Mouse (Mus musculus) MEL (cell line): ENCODE results near the gene Adamts10. TPM values are rescaled to one million over a fixed set of nuclear protein-coding genes. Genes with fewer than 3 reads are reported as not detected.

Source experiments
- DNase-seq: peaks from one replicate; pipeline ENCODE4 v3.0.0; 2011; ENCODE audit warnings: low read depth, low spot score
- H3K27ac ChIP-seq: 2 replicates; pipeline ENCODE4 v1.5.1; 2012; ENCODE audit warnings: low read depth, mild to moderate bottlenecking, control low read depth, low read length, moderate library complexity; ENCODE audit not compliant: control insufficient read depth
- H3K27me3 ChIP-seq, 2 experiments: fragments of 150-350 bp in 1 of 2; sonication (generic) in 1 of 2; 2 replicates each; pipeline ENCODE4 v1.6.1; 2012; ENCODE audit warnings: low read length in 2 of 2, mild to moderate bottlenecking in 2 of 2, improper control_type of control experiment in 1 of 2, moderate library complexity in 1 of 2; ENCODE audit not compliant: insufficient read depth in 2 of 2, control insufficient read depth in 1 of 2
- H3K36me3 ChIP-seq, 2 experiments: 2 replicates each; pipeline ENCODE4 v1.6.1; 2012 to 2014; ENCODE audit warnings: low read length in 2 of 2, improper control_type of control experiment in 1 of 2, inconsistent platforms in 1 of 2, mild to moderate bottlenecking in 1 of 2; ENCODE audit not compliant: insufficient read depth in 2 of 2, control insufficient read depth in 1 of 2
- H3K4me1 ChIP-seq, 2 experiments: fragments of 150-350 bp in 1 of 2; sonication (generic) in 1 of 2; 2 replicates each; pipeline ENCODE4 v1.6.1; 2012; ENCODE audit warnings: low read length in 2 of 2, improper control_type of control experiment in 1 of 2, mild to moderate bottlenecking in 1 of 2; ENCODE audit not compliant: insufficient read depth in 2 of 2, control insufficient read depth in 1 of 2
- H3K4me3 ChIP-seq, 2 experiments: fragments of 150-350 bp in 1 of 2; sonication (generic) in 1 of 2; 2 replicates each; pipeline ENCODE4 v1.5.1; 2012; ENCODE audit warnings: low read depth in 2 of 2, low read length in 2 of 2, mild to moderate bottlenecking in 2 of 2, moderate library complexity in 2 of 2, control low read depth in 1 of 2, improper control_type of control experiment in 1 of 2; ENCODE audit not compliant: control insufficient read depth in 1 of 2, insufficient read depth in 1 of 2
- H3K79me2 ChIP-seq: 2 replicates; pipeline ENCODE4 v1.6.1; 2012; ENCODE audit warnings: mild to moderate bottlenecking, low read length, moderate library complexity; ENCODE audit not compliant: control insufficient read depth, poor library complexity, insufficient read depth
- H3K9ac ChIP-seq: 2 replicates; pipeline ENCODE4 v1.6.1; 2012; ENCODE audit warnings: low read depth, mild to moderate bottlenecking, control low read depth, low read length, moderate library complexity; ENCODE audit not compliant: control insufficient read depth, poor library complexity, severe bottlenecking
- H3K9me3 ChIP-seq: fragments of 150-350 bp; sonication (generic); replicated peaks from 2 replicates; pipeline ENCODE4 v1.6.1; 2012; ENCODE audit warnings: mild to moderate bottlenecking, low read length, improper control_type of control experiment, moderate library complexity; ENCODE audit not compliant: insufficient read depth
- BHLHE40 ChIP-seq: IDR thresholded peaks from 2 replicates; pipeline ENCODE4 v1.6.1; 2012; ENCODE audit warnings: low read depth, mild to moderate bottlenecking, inconsistent platforms, low read length, improper control_type of control experiment, borderline replicate concordance
- CHD1 ChIP-seq: IDR thresholded peaks from 2 replicates; pipeline ENCODE4 v1.6.1; 2012; ENCODE audit warnings: low read depth, mild to moderate bottlenecking, inconsistent platforms, low read length, improper control_type of control experiment
- CHD2 ChIP-seq: IDR thresholded peaks from 2 replicates; pipeline ENCODE4 v1.6.1; 2011; ENCODE audit warnings: low read length, improper control_type of control experiment
- CTCF ChIP-seq, 3 experiments: IDR thresholded peaks in 2 of 3; conservative IDR thresholded peaks in 1 of 3; 2 replicates each; pipeline ENCODE4 v1.5.1; 2011 to 2012; ENCODE audit warnings: low read length in 3 of 3, low read depth in 2 of 3, mild to moderate bottlenecking in 2 of 3, improper control_type of control experiment in 1 of 3, inconsistent platforms in 1 of 3, mixed read lengths in 1 of 3, moderate library complexity in 1 of 3; ENCODE audit not compliant: control insufficient read depth in 1 of 3, insufficient read depth in 1 of 3, poor library complexity in 1 of 3, severe bottlenecking in 1 of 3
- E2F4 ChIP-seq: IDR thresholded peaks from 2 replicates; pipeline ENCODE4 v1.6.1; 2011; ENCODE audit warnings: low read depth, low read length, improper control_type of control experiment, borderline replicate concordance
- ELF1 ChIP-seq: IDR thresholded peaks from 2 replicates; pipeline ENCODE4 v1.6.1; 2014; ENCODE audit warnings: low read depth, mild to moderate bottlenecking, inconsistent platforms, low read length, improper control_type of control experiment, moderate library complexity
- EP300 ChIP-seq, 2 experiments: IDR thresholded peaks; 2 replicates each; pipeline ENCODE4 v1.6.1; 2011; ENCODE audit warnings: improper control_type of control experiment in 2 of 2, low read length in 2 of 2, low read depth in 1 of 2, mild to moderate bottlenecking in 1 of 2
- ETS1 ChIP-seq: IDR thresholded peaks from 2 replicates; pipeline ENCODE4 v1.6.1; 2012; ENCODE audit warnings: low read depth, mild to moderate bottlenecking, inconsistent platforms, low read length, improper control_type of control experiment, moderate library complexity
- GABPA ChIP-seq: IDR thresholded peaks from 2 replicates; pipeline ENCODE4 v1.6.1; 2012; ENCODE audit warnings: low read depth, mild to moderate bottlenecking, inconsistent platforms, low read length, improper control_type of control experiment, moderate library complexity
- GATA1 ChIP-seq: IDR thresholded peaks from 2 replicates; pipeline ENCODE4 v1.6.1; 2011; ENCODE audit warnings: low read depth, low read length, improper control_type of control experiment
- HCFC1 ChIP-seq: IDR thresholded peaks from 2 replicates; pipeline ENCODE4 v1.6.1; 2012; ENCODE audit warnings: low read depth, mild to moderate bottlenecking, inconsistent platforms, low read length, improper control_type of control experiment, moderate library complexity
- KAT2A ChIP-seq: conservative IDR thresholded peaks from 2 replicates; pipeline ENCODE4 v1.6.1; 2012; ENCODE audit warnings: low read depth, low read length, improper control_type of control experiment, inconsistent platforms
- MAX ChIP-seq: IDR thresholded peaks from 2 replicates; pipeline ENCODE4 v1.6.1; 2011; ENCODE audit warnings: low read length, improper control_type of control experiment
- MAZ ChIP-seq: IDR thresholded peaks from 2 replicates; pipeline ENCODE4 v1.6.1; 2012; ENCODE audit warnings: low read depth, mild to moderate bottlenecking, inconsistent platforms, low read length, improper control_type of control experiment
- MYC ChIP-seq: IDR thresholded peaks from 2 replicates; pipeline ENCODE4 v1.6.1; 2011; ENCODE audit warnings: low read depth, mild to moderate bottlenecking, low read length, improper control_type of control experiment, moderate library complexity
- POLR2A ChIP-seq, 2 experiments: IDR thresholded peaks; 2 replicates each; pipeline ENCODE4 v1.6.1; 2011 to 2012; ENCODE audit warnings: low read length in 2 of 2, mild to moderate bottlenecking in 2 of 2, control low read depth in 1 of 2, improper control_type of control experiment in 1 of 2, low read depth in 1 of 2, moderate library complexity in 1 of 2; ENCODE audit not compliant: control insufficient read depth in 1 of 2, insufficient read depth in 1 of 2, poor library complexity in 1 of 2
- RAD21 ChIP-seq: IDR thresholded peaks from 2 replicates; pipeline ENCODE4 v1.6.1; 2011; ENCODE audit warnings: mild to moderate bottlenecking, low read depth, low read length, improper control_type of control experiment
- TAL1 ChIP-seq: IDR thresholded peaks from 2 replicates; pipeline ENCODE4 v1.6.1; 2012; ENCODE audit warnings: mild to moderate bottlenecking, inconsistent platforms, low read length, moderate library complexity, mixed read lengths
- TBP ChIP-seq: IDR thresholded peaks from 2 replicates; pipeline ENCODE4 v1.8.0; 2011; ENCODE audit warnings: low read depth, low read length, improper control_type of control experiment
- TCF12 ChIP-seq: IDR thresholded peaks from 2 replicates; pipeline ENCODE4 v1.6.1; 2014; ENCODE audit warnings: low read depth, mild to moderate bottlenecking, inconsistent platforms, low read length, improper control_type of control experiment, moderate library complexity
- UBTF ChIP-seq: IDR thresholded peaks from 2 replicates; pipeline ENCODE4 v1.6.1; 2012; ENCODE audit warnings: low read depth, mild to moderate bottlenecking, inconsistent platforms, low read length, improper control_type of control experiment, moderate library complexity, borderline replicate concordance; ENCODE audit not compliant: insufficient read depth
- ZKSCAN1 ChIP-seq: IDR thresholded peaks from 2 replicates; pipeline ENCODE4 v1.6.1; 2012; ENCODE audit warnings: low read depth, mild to moderate bottlenecking, inconsistent platforms, low read length, improper control_type of control experiment, moderate library complexity
- ZMIZ1 ChIP-seq: IDR thresholded peaks from 2 replicates; pipeline ENCODE4 v1.6.1; 2012; ENCODE audit warnings: low read depth, mild to moderate bottlenecking, inconsistent platforms, low read length, improper control_type of control experiment, moderate library complexity
- ZNF384 ChIP-seq: IDR thresholded peaks from 2 replicates; pipeline ENCODE4 v1.6.1; 2012; ENCODE audit warnings: low read depth, mild to moderate bottlenecking, inconsistent platforms, low read length, improper control_type of control experiment
- polyA plus RNA-seq, 2 experiments: library from polyadenylated mRNA; stranded (reverse) in 1 of 2; unstranded in 1 of 2; fragments of >175 nt in 1 of 2; fragments of >200 nt in 1 of 2; gene quantifications; 2 replicates each; pipeline versions ENCODE4 v1.2.1 to v1.2.4; 2012; ENCODE audit warnings: low replicate concordance in 2 of 2, low read depth in 1 of 2; ENCODE audit not compliant: insufficient read length in 2 of 2, insufficient read depth in 1 of 2, missing spikeins in 1 of 2
- total RNA-seq: library from RNA; depleted of rRNA; stranded (reverse); fragments of 300-350 nt; gene quantifications from 2 replicates; pipeline ENCODE4 v1.2.3, GENCODE M21; 2012

The Adamts10 gene
- total and polyA plus RNA-seq, 3 experiments, result 11.3 to 21.0 TPM; not detected in 1

DNA sequence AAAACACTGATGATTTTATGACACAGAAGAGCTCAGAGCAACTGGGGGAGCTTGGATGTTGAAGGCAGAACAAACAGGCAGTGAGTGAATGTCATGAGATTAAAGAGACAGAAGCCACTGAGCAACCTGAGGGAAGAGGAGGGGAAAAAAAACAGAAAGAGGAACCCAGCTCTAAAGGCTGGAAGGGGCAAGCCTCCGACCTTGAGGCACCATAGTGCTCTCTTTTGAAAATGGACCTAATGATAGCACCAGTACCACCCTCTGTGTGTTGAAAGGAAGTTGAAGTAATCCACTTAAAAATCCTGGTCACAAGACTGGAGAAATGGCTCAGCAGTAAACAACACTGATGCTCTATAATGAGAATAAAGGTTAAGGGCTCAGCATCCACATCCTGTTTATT, 40.6 kb downstream of the Adamts10 start:
- H3K4me3 ChIP-seq, result no peak overlapping the region
- peak; percentile 16 for DNase-seq
- H3K79me2 ChIP-seq, result no peaks in the 10 kb centered on the region
- TF ChIP-seq ZMIZ1, result no peak
- TF ChIP-seq ZNF384, result 0 out of 2 replicates have a peak, but pooled peaks have one; percentile 22
- TF ChIP-seq HCFC1, result no peak
- TF ChIP-seq CHD1, result no peak
- no peak for TF ChIP-seq ZKSCAN1
- TF ChIP-seq UBTF, result no peak
- peaks cover 0 to 16% of the 10 kb centered on the region in 2 experiments; a peak in 2 of 4 replicates for H3K36me3 ChIP-seq
- no peak overlapping the region for H3K9ac ChIP-seq
- H3K9me3 ChIP-seq, result no peaks in the 10 kb centered on the region
- H3K27me3 ChIP-seq, result no peaks in the 10 kb centered on the region
- H3K27ac ChIP-seq, result no peak overlapping the region
- peaks cover 3 to 29% of the 10 kb centered on the region in 2 experiments for H3K4me1 ChIP-seq

- no peak overlapping the region for H3K4me3 ChIP-seq
- no peak overlapping the region for H3K9ac ChIP-seq
- H3K79me2 ChIP-seq, result no peaks in the 10 kb centered on the region
- H3K27me3 ChIP-seq, result no peaks in the 10 kb centered on the region
- H3K4me1 ChIP-seq, result peaks cover 3 to 29% of the 10 kb centered on the region in 2 experiments
- peak; percentile 75 for DNase-seq
- H3K36me3 ChIP-seq, result peaks cover 0 to 16% of the 10 kb centered on the region in 2 experiments; a peak in 2 of 4 replicates
- no peaks in the 10 kb centered on the region for H3K9me3 ChIP-seq
- no peak overlapping the region for H3K27ac ChIP-seq
- TF ChIP-seq TAL1 (peak; percentile 67), TBP (peak; percentile 48; the same call in 1 of the 2 replicates), ELF1 (0 out of 2 replicates have a peak, but pooled peaks have one; percentile 35), MAZ (no peak), TCF12 (peak; percentile 54; the same call in 1 of the 2 replicates), POLR2A (IDR thresholded peaks at IDR 0.05; ENCODE audit: control insufficient read depth in 1 of 2, insufficient read depth in 1 of 2, low read depth in 1 of 2, low read length in 2 of 2, poor library complexity in 1 of 2) (no peak), EP300 (IDR thresholded peaks at IDR 0.05; ENCODE audit: low read depth in 1 of 2, low read length in 2 of 2) (peak; percentile 43 to 71; a peak in 3 of 4 replicates), GATA1 (peak; percentile 37)
Observed at GRCm38 (mm10) chr17:33566182-33566581, 42.2 kb downstream of the Adamts10 start.

DNA sequence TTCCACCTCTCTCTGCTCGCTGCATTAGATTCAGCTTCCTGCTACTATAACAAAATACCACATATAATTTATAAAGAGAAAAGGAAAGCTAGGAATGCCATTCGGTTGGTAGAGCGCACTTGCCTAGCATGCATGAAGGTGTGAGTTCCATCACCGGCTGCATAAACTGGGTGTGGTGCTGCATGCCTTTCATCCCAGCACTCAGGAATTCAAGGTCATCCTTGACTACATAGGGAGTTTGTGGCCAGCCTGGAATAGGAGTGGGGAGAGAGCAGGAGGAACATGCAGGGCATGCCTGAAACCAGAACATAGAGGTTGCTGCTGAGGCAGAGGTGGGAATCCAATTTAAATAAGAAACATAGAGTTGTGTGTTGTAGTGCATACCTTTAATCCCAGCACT, 60.1 kb downstream of the Adamts10 start:
- no peak overlapping the region for H3K4me3 ChIP-seq
- TF ChIP-seq CTCF (IDR thresholded peaks at IDR 0.05 in 2 of 3, conservative IDR thresholded peaks at IDR 0.05 in 1 of 3; ENCODE audit: control insufficient read depth in 1 of 3, insufficient read depth in 1 of 3, low read depth in 2 of 3, low read length in 3 of 3, poor library complexity in 1 of 3, severe bottlenecking in 1 of 3), result no peak
- TF ChIP-seq CHD2, result no peak
- TF ChIP-seq HCFC1, result no peak
- TF ChIP-seq GATA1, result no peak
- TF ChIP-seq ELF1, result no peak
- no peak for TF ChIP-seq KAT2A
- TF ChIP-seq ETS1, result no peak
- no peak for TF ChIP-seq GABPA
- no peak for TF ChIP-seq RAD21
- no peak for TF ChIP-seq POLR2A (IDR thresholded peaks at IDR 0.05; ENCODE audit: control insufficient read depth in 1 of 2, insufficient read depth in 1 of 2, low read depth in 1 of 2, low read length in 2 of 2, poor library complexity in 1 of 2)
- no peak for TF ChIP-seq ZMIZ1
- TF ChIP-seq MAX, result no peak
- no peak for TF ChIP-seq CHD1
- no peak for TF ChIP-seq ZKSCAN1
- TF ChIP-seq TAL1, result no peak
- no peak for TF ChIP-seq MAZ
- no peak for TF ChIP-seq BHLHE40
- TF ChIP-seq E2F4, result no peak
- no peak for TF ChIP-seq UBTF
- no peak for TF ChIP-seq MYC

More for the DNA sequence above, 60.1 kb downstream of the Adamts10 start:
- no peak overlapping the region for H3K9ac ChIP-seq
- H3K27me3 ChIP-seq, result peaks cover 0 to 2% of the 10 kb centered on the region in 2 experiments; a peak in 3 of 4 replicates
- H3K9me3 ChIP-seq, result no peaks in the 10 kb centered on the region
- H3K4me1 ChIP-seq, result no peaks in the 10 kb centered on the region
- no peak overlapping the region for H3K27ac ChIP-seq
- no peak for DNase-seq
- H3K79me2 ChIP-seq, result no peaks in the 10 kb centered on the region
- no peaks in the 10 kb centered on the region for H3K36me3 ChIP-seq
